Mouse (Mus musculus) MEL (cell line): ENCODE results near the gene Ppp1r1a. TPM values are rescaled to one million over a fixed set of nuclear protein-coding genes. Genes with fewer than 3 reads are reported as not detected.

Source experiments
- DNase-seq: peaks from one replicate; pipeline ENCODE4 v3.0.0; 2011; ENCODE audit warnings: low read depth, low spot score
- H3K27ac ChIP-seq: 2 replicates; pipeline ENCODE4 v1.5.1; 2012; ENCODE audit warnings: low read depth, mild to moderate bottlenecking, control low read depth, low read length, moderate library complexity; ENCODE audit not compliant: control insufficient read depth
- H3K27me3 ChIP-seq, 2 experiments: fragments of 150-350 bp in 1 of 2; sonication (generic) in 1 of 2; 2 replicates each; pipeline ENCODE4 v1.6.1; 2012; ENCODE audit warnings: low read length in 2 of 2, mild to moderate bottlenecking in 2 of 2, improper control_type of control experiment in 1 of 2, moderate library complexity in 1 of 2; ENCODE audit not compliant: insufficient read depth in 2 of 2, control insufficient read depth in 1 of 2
- H3K36me3 ChIP-seq, 2 experiments: 2 replicates each; pipeline ENCODE4 v1.6.1; 2012 to 2014; ENCODE audit warnings: low read length in 2 of 2, improper control_type of control experiment in 1 of 2, inconsistent platforms in 1 of 2, mild to moderate bottlenecking in 1 of 2; ENCODE audit not compliant: insufficient read depth in 2 of 2, control insufficient read depth in 1 of 2
- H3K4me1 ChIP-seq, 2 experiments: fragments of 150-350 bp in 1 of 2; sonication (generic) in 1 of 2; 2 replicates each; pipeline ENCODE4 v1.6.1; 2012; ENCODE audit warnings: low read length in 2 of 2, improper control_type of control experiment in 1 of 2, mild to moderate bottlenecking in 1 of 2; ENCODE audit not compliant: insufficient read depth in 2 of 2, control insufficient read depth in 1 of 2
- H3K4me3 ChIP-seq, 2 experiments: fragments of 150-350 bp in 1 of 2; sonication (generic) in 1 of 2; 2 replicates each; pipeline ENCODE4 v1.5.1; 2012; ENCODE audit warnings: low read depth in 2 of 2, low read length in 2 of 2, mild to moderate bottlenecking in 2 of 2, moderate library complexity in 2 of 2, control low read depth in 1 of 2, improper control_type of control experiment in 1 of 2; ENCODE audit not compliant: control insufficient read depth in 1 of 2, insufficient read depth in 1 of 2
- H3K79me2 ChIP-seq: 2 replicates; pipeline ENCODE4 v1.6.1; 2012; ENCODE audit warnings: mild to moderate bottlenecking, low read length, moderate library complexity; ENCODE audit not compliant: control insufficient read depth, poor library complexity, insufficient read depth
- H3K9ac ChIP-seq: 2 replicates; pipeline ENCODE4 v1.6.1; 2012; ENCODE audit warnings: low read depth, mild to moderate bottlenecking, control low read depth, low read length, moderate library complexity; ENCODE audit not compliant: control insufficient read depth, poor library complexity, severe bottlenecking
- H3K9me3 ChIP-seq: fragments of 150-350 bp; sonication (generic); replicated peaks from 2 replicates; pipeline ENCODE4 v1.6.1; 2012; ENCODE audit warnings: mild to moderate bottlenecking, low read length, improper control_type of control experiment, moderate library complexity; ENCODE audit not compliant: insufficient read depth
- BHLHE40 ChIP-seq: IDR thresholded peaks from 2 replicates; pipeline ENCODE4 v1.6.1; 2012; ENCODE audit warnings: low read depth, mild to moderate bottlenecking, inconsistent platforms, low read length, improper control_type of control experiment, borderline replicate concordance
- CHD2 ChIP-seq: IDR thresholded peaks from 2 replicates; pipeline ENCODE4 v1.6.1; 2011; ENCODE audit warnings: low read length, improper control_type of control experiment
- ETS1 ChIP-seq: IDR thresholded peaks from 2 replicates; pipeline ENCODE4 v1.6.1; 2012; ENCODE audit warnings: low read depth, mild to moderate bottlenecking, inconsistent platforms, low read length, improper control_type of control experiment, moderate library complexity
- GATA1 ChIP-seq: IDR thresholded peaks from 2 replicates; pipeline ENCODE4 v1.6.1; 2011; ENCODE audit warnings: low read depth, low read length, improper control_type of control experiment
- HCFC1 ChIP-seq: IDR thresholded peaks from 2 replicates; pipeline ENCODE4 v1.6.1; 2012; ENCODE audit warnings: low read depth, mild to moderate bottlenecking, inconsistent platforms, low read length, improper control_type of control experiment, moderate library complexity
- JUND ChIP-seq: IDR thresholded peaks from 2 replicates; pipeline ENCODE4 v1.6.1; 2011; ENCODE audit warnings: low read depth, mild to moderate bottlenecking, improper control_type of control experiment, low read length
- KAT2A ChIP-seq: conservative IDR thresholded peaks from 2 replicates; pipeline ENCODE4 v1.6.1; 2012; ENCODE audit warnings: low read depth, low read length, improper control_type of control experiment, inconsistent platforms
- MAFK ChIP-seq: IDR thresholded peaks from 2 replicates; pipeline ENCODE4 v1.6.1; 2011; ENCODE audit warnings: low read depth, mild to moderate bottlenecking, low read length, improper control_type of control experiment, borderline replicate concordance
- MXI1 ChIP-seq: IDR thresholded peaks from 2 replicates; pipeline ENCODE4 v1.6.1; 2011; ENCODE audit warnings: mild to moderate bottlenecking, low read depth, low read length, improper control_type of control experiment
- MYB ChIP-seq: IDR thresholded peaks from 2 replicates; pipeline ENCODE4 v1.6.1; 2011; ENCODE audit warnings: mild to moderate bottlenecking, low read depth, low read length, improper control_type of control experiment
- NELFE ChIP-seq: IDR thresholded peaks from 2 replicates; pipeline ENCODE4 v1.6.1; 2011; ENCODE audit warnings: low read depth, low read length, improper control_type of control experiment
- NRF1 ChIP-seq: IDR thresholded peaks from 2 replicates; pipeline ENCODE4 v1.6.1; 2014; ENCODE audit warnings: low read depth, mild to moderate bottlenecking, inconsistent platforms, low read length, improper control_type of control experiment, moderate library complexity; ENCODE audit not compliant: poor library complexity, insufficient read depth, severe bottlenecking
- POLR2A ChIP-seq, 2 experiments: IDR thresholded peaks; 2 replicates each; pipeline ENCODE4 v1.6.1; 2011 to 2012; ENCODE audit warnings: low read length in 2 of 2, mild to moderate bottlenecking in 2 of 2, control low read depth in 1 of 2, improper control_type of control experiment in 1 of 2, low read depth in 1 of 2, moderate library complexity in 1 of 2; ENCODE audit not compliant: control insufficient read depth in 1 of 2, insufficient read depth in 1 of 2, poor library complexity in 1 of 2
- POLR2AphosphoS2 ChIP-seq: IDR thresholded peaks from 2 replicates; pipeline ENCODE4 v1.6.1; 2011; ENCODE audit warnings: low read length, improper control_type of control experiment
- RAD21 ChIP-seq: IDR thresholded peaks from 2 replicates; pipeline ENCODE4 v1.6.1; 2011; ENCODE audit warnings: mild to moderate bottlenecking, low read depth, low read length, improper control_type of control experiment
- RCOR1 ChIP-seq: IDR thresholded peaks from 2 replicates; pipeline ENCODE4 v1.6.1; 2012; ENCODE audit warnings: low read depth, mild to moderate bottlenecking, inconsistent platforms, low read length, improper control_type of control experiment
- UBTF ChIP-seq: IDR thresholded peaks from 2 replicates; pipeline ENCODE4 v1.6.1; 2012; ENCODE audit warnings: low read depth, mild to moderate bottlenecking, inconsistent platforms, low read length, improper control_type of control experiment, moderate library complexity, borderline replicate concordance; ENCODE audit not compliant: insufficient read depth
- USF1 ChIP-seq: IDR thresholded peaks from 2 replicates; pipeline ENCODE4 v1.6.1; 2014; ENCODE audit warnings: low read depth, mild to moderate bottlenecking, inconsistent platforms, low read length, improper control_type of control experiment, moderate library complexity
- USF2 ChIP-seq, 2 experiments: IDR thresholded peaks; 2 replicates each; pipeline ENCODE4 v1.6.1; 2011 to 2012; ENCODE audit warnings: improper control_type of control experiment in 2 of 2, low read length in 2 of 2, borderline replicate concordance in 1 of 2, inconsistent platforms in 1 of 2, low read depth in 1 of 2, mild to moderate bottlenecking in 1 of 2; ENCODE audit not compliant: insufficient read depth in 1 of 2
- ZNF384 ChIP-seq: IDR thresholded peaks from 2 replicates; pipeline ENCODE4 v1.6.1; 2012; ENCODE audit warnings: low read depth, mild to moderate bottlenecking, inconsistent platforms, low read length, improper control_type of control experiment
- polyA plus RNA-seq, 2 experiments: library from polyadenylated mRNA; stranded (reverse) in 1 of 2; unstranded in 1 of 2; fragments of >175 nt in 1 of 2; fragments of >200 nt in 1 of 2; gene quantifications; 2 replicates each; pipeline versions ENCODE4 v1.2.1 to v1.2.4; 2012; ENCODE audit warnings: low replicate concordance in 2 of 2, low read depth in 1 of 2; ENCODE audit not compliant: insufficient read length in 2 of 2, insufficient read depth in 1 of 2, missing spikeins in 1 of 2
- total RNA-seq: library from RNA; depleted of rRNA; stranded (reverse); fragments of 300-350 nt; gene quantifications from 2 replicates; pipeline ENCODE4 v1.2.3, GENCODE M21; 2012

Gene Ppp1r1a
- total and polyA plus RNA-seq, 3 experiments: not detected

DNA sequence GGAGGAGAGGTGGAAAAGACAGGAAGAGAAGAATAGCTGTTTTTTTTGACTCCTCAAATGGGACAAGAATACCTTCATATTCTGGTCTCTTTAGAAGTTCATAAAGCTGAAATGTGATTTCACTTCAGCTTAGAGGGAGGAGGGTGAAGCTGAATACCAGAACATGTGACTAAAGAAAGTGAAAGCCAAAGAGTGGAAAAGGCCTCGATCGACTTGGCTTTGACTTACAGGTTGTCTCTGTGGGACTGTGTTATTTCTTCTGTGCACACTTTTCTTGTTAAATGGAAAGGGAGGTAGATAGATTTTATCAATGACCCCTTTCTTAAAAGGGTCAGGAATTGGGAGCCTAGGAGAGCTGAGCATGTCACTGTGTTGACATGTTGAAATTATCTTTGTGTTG, 36.6 kb downstream of the Ppp1r1a start:
- Histone ChIP-seq H3K4me3 (no peak overlapping the region), H3K79me2 (no peaks in the 10 kb centered on the region), H3K9ac (no peak overlapping the region), H3K36me3 (no peaks in the 10 kb centered on the region; a peak in 1 of 4 replicates), H3K27me3 (no peaks in the 10 kb centered on the region), H3K27ac (no peak overlapping the region), H3K9me3 (no peaks in the 10 kb centered on the region), H3K4me1 (no peaks in the 10 kb centered on the region)
- no peak for TF ChIP-seq BHLHE40
- TF ChIP-seq NELFE: no peak
- no peak for TF ChIP-seq MYB
- no peak for TF ChIP-seq ZNF384
- no peak for TF ChIP-seq POLR2AphosphoS2
- no peak for TF ChIP-seq RAD21
- TF ChIP-seq MAFK: no peak
- no peak for TF ChIP-seq ETS1
- no peak for TF ChIP-seq POLR2A (IDR thresholded peaks at IDR 0.05; ENCODE audit: control insufficient read depth in 1 of 2, insufficient read depth in 1 of 2, low read depth in 1 of 2, low read length in 2 of 2, poor library complexity in 1 of 2)
- no peak for DNase-seq

DNA sequence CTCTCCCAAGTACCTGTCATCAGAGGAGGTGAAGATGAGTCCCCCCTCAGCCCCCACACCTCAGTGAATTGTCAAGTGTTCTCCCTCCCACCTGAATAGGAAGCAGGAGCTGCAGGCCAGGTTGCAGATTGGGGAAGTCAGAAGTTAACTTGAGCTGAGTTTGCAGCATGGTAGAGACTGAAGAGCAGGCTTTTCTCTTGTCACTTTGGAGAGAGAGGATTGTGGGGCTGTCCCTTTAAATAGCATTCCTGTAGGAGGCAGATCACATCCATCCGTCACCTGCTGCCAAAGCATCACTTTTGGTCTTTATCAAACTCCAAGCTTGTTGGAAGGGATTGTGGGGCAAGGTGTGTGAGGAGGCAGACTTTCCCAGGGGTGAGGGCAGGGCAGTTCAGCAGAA, 37.1 kb downstream of the Ppp1r1a start:
- no peak for TF ChIP-seq CHD2
- no peak for TF ChIP-seq HCFC1
- TF ChIP-seq USF1: no peak
- no peak for TF ChIP-seq GATA1
- TF ChIP-seq NRF1: no peak
- no peak for TF ChIP-seq RCOR1
- TF ChIP-seq MAFK: no peak
- no peak for TF ChIP-seq JUND
- TF ChIP-seq UBTF: no peak
- TF ChIP-seq MXI1: no peak
- no peak for TF ChIP-seq KAT2A
- TF ChIP-seq USF2 (IDR thresholded peaks at IDR 0.05; ENCODE audit: borderline replicate concordance in 1 of 2, insufficient read depth in 1 of 2, low read depth in 1 of 2, low read length in 2 of 2): no peak
- TF ChIP-seq RAD21: no peak
- H3K27ac ChIP-seq: no peak overlapping the region
- no peak overlapping the region for H3K9ac ChIP-seq
- H3K9me3 ChIP-seq: no peaks in the 10 kb centered on the region
- H3K4me1 ChIP-seq: no peaks in the 10 kb centered on the region
- no peaks in the 10 kb centered on the region for H3K79me2 ChIP-seq
- H3K4me3 ChIP-seq: no peak overlapping the region
- no peaks in the 10 kb centered on the region for H3K27me3 ChIP-seq
- DNase-seq: peak; percentile 3
- no peaks in the 10 kb centered on the region; a peak in 1 of 4 replicates for H3K36me3 ChIP-seq
